Mouse (Mus musculus) left cerebral cortex, postnatal 10 days (tissue): ENCODE data around the gene Sebox. TPM values are rescaled to one million over a fixed set of nuclear protein-coding genes. Genes with fewer than 3 reads are reported as not detected.

Source experiments
- DNase-seq, 2 experiments: peaks; one replicate each; pipeline ENCODE4 v3.0.0; 2021 to 2022; ENCODE audit warnings: low spot score in 2 of 2, mixed read lengths in 1 of 2; ENCODE audit errors: extremely low spot score in 1 of 2
- intact Hi-C: fragments of 180-260 bp; cut with DNase I; formaldehyde crosslinking; loops from one replicate; pipeline ENCODE4 v1.15.1; 2025
- total RNA-seq, 2 experiments: library from RNA; stranded (reverse); gene quantifications; 2 replicates each; pipeline ENCODE4 v1.2.3; 2021

The Sebox gene
- total RNA-seq, 2 experiments from 2014 or later = 0.61 to 1.1 TPM

DNA sequence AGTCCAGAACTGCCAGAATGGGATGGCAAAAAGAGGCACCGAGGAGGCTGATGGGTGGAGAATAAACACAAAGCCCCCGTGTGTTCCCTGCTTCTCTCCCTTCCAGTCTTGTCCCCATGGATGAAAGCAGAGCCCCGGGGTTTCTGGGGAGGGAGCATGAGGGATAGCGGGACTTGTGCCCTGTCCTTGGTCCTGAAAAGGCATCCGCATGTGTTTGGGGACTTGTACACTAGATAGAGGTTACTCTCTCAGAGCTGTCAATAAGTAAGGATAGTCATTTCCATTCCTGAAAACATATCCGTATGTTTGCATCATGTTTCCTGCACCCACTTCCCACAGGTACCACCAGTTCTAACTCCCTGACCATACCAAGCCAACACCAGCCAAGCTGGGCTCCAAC lies 7.3 kb upstream of the Sebox start:
- intact Hi-C loops = no loop called here
- DNase-seq = no peak

DNA sequence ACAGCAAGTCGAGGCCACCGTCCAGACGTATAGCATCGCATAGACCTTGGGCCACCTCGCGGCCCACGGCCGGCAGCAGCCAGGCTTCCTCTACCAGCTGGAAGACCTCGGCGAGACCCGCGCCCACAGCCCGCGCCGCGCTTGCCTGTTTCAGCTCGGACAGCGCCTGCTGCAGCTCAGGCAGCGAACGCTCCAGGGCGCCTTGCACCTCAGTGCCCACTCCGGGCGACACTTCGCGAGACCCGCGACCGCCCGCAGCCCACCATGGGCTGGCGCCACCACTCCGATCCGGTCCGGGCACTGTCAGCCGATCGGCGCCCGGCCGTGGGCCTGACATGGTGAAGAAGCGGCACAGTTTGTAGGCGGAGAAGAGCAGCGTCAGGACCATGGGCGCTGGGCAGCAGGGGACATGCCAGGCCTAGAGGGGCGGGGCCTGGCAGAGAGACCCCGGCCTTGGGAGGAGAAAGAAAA lies 6.1 kb upstream of the Sebox start:
- peak; percentile 28 to 67 for DNase-seq
- intact Hi-C loops = no loop called here

DNA sequence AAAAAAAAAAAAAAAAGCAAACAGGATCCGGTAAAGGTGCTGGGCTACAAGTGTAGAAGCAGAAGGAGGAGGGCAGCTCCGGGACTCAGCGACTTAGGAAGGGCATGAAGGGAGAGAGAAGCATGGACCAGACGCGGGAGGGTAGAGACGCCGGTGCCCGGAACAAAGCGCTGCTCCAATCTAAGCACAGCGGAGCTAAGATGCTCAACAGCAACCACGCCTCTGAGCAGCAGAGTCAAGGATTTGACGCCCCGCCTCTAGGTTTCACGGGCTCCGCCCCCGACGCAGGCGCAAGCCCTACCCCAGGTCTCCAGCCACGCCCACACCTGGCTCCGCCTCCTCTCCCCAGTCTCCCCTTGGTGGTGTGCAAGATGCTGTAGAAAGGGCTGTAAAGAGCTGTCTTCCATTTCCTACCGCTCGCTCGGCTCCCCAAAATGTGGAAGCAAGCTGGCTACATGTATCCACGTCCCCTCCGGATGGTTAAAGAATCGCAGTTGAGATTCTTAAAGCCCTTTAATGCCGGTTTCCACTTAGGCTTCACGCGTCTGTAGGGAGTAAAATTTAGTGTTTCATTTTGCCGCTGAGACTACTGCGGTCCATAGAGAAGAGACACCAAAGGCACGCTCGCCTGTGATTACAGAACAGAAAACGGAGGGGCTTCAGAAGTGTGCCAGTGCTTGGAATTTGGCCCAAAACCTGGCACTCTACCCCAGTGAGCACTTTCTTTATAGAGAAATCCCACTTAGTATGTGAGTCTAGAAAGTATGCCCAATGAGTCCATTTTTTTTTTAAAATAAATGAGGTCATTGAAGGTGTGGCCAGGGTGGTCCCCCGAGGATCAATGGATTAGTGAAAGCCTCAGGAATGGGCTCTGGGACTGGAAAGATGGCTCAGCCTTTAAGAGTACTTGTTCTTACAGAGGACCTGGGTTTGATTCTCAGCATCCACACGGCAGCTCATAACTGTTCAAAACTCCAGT lies 5.4 kb upstream of the Sebox start, which contains the start of gene Sarm1:
Gene Sarm1, minus strand, starts transcription at position 211 of the 979 bp plus-strand sequence.
- peak; percentile 94 to 97 for DNase-seq
- intact Hi-C loops = no loop called here

DNA sequence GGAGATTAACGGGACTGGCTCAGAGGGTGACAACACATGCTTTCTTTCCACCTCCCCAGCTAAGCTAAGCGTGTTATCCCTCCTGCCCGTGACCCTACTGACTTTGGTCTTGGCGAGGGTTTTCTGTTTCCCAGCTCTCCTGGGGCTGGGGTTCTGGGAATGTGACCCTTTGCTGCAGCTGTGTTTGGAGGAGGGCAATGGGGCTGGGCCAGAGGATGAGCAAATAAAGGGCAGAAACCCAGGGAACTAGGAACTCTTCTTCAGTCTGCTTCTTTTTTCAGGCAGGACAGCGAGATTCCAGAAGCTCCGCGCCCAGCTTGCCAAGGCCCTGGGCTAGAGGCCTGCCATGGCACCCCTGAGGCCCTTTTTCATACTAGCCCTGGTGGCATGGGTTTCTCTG lies 4.2 kb upstream of the Sebox start, which contains the start of gene Vtn:
Gene Vtn, plus strand, starts transcription at position 88 of the 400 bp plus-strand sequence.
- intact Hi-C loops = no loop called here
- peak in 1 of 2 experiments; percentile 80 for DNase-seq

DNA sequence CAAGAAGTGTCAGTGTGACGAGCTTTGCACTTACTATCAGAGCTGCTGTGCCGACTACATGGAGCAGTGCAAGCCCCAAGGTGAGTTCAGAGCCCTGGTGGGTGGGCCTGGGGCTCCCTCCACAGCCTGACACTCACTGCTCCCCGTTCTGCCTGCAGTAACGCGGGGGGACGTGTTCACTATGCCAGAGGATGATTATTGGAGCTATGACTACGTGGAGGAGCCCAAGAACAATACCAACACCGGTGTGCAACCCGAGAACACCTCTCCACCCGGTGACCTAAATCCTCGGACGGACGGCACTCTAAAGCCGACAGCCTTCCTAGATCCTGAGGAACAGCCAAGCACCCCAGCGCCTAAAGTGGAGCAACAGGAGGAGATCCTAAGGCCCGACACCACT lies 3.7 kb upstream of the Sebox start:
- intact Hi-C loops = no loop called here
- DNase-seq = no peak

DNA sequence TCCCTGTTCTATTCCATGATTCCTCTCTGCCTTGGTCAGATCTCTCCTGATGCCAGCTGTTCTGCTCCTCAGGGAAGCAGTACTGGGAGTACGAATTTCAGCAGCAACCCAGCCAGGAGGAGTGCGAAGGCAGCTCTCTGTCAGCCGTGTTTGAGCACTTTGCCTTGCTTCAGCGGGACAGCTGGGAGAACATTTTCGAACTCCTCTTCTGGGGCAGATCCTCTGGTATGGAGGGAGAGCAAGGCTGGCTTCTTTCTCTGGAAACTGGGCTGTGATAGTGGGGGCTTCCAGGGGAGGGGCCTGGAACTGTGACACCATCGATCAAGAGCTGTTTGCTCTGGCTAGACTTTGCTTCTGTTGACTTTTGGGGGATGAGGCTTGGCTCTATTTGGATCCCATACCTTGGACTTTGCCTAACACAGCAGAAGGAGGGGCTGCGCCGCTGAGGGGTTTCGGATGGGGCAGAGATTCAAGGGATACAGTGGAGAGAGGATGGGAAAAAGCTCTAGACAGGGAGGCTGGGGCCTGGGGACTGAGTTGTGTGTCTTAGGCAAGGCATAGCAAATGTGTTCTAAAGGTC lies 2.5 kb upstream of the Sebox start:
- intact Hi-C loops = no loop called here
- no peak for DNase-seq

DNA sequence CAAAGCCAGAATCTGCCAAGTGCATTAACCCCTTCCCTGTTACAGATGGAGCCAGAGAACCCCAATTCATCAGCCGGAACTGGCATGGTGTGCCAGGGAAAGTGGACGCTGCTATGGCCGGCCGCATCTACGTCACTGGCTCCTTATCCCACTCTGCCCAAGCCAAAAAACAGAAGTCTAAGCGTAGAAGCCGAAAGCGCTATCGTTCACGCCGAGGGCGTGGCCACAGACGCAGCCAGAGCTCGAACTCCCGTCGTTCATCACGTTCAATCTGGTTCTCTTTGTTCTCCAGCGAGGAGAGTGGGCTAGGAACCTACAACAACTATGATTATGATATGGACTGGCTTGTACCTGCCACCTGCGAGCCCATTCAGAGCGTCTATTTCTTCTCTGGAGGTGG lies 1.7 kb upstream of the Sebox start:
- DNase-seq = no peak
- intact Hi-C loops = no loop called here

DNA sequence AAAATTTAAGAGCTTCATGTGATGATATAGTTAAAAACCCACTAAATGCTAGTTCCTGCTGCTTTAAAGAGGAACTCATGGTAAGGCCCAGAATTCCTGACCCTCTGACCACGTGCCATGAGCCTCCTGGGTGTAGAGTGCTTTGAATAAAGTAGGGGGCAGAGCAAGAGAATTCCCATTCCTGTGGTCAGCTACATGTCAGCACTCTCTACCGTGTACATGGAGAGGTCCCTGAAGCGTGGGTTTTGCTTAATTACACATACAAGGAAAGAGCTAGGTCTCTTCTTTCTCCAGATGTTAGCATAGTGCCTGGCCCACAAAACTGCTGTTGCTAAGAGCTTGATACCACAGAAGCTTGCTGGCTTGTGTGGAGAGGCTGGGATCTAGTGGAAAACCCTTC lies 2.2 kb downstream of the Sebox start:
- DNase-seq = no peak
- intact Hi-C loops = no loop called here

DNA sequence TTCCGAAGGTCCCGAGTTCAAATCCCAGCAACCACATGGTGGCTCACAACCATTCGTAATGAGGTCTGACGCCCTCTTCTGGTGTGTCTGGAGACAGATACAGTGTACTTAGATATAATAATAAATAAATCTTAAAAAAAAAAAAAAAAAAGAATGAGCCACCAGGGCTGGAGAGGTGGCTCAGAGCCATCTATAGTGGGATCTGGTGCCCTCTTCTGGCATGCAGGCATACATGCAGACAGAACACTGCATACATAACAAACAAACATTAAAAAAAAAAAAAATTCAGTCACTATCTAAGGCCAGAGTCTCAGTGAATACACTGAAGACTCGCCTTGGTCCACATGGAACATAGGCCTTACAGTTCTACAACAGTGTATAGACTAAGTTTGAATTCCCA lies 5.9 kb downstream of the Sebox start:
- no peak for DNase-seq
- intact Hi-C loops = no loop called here

DNA sequence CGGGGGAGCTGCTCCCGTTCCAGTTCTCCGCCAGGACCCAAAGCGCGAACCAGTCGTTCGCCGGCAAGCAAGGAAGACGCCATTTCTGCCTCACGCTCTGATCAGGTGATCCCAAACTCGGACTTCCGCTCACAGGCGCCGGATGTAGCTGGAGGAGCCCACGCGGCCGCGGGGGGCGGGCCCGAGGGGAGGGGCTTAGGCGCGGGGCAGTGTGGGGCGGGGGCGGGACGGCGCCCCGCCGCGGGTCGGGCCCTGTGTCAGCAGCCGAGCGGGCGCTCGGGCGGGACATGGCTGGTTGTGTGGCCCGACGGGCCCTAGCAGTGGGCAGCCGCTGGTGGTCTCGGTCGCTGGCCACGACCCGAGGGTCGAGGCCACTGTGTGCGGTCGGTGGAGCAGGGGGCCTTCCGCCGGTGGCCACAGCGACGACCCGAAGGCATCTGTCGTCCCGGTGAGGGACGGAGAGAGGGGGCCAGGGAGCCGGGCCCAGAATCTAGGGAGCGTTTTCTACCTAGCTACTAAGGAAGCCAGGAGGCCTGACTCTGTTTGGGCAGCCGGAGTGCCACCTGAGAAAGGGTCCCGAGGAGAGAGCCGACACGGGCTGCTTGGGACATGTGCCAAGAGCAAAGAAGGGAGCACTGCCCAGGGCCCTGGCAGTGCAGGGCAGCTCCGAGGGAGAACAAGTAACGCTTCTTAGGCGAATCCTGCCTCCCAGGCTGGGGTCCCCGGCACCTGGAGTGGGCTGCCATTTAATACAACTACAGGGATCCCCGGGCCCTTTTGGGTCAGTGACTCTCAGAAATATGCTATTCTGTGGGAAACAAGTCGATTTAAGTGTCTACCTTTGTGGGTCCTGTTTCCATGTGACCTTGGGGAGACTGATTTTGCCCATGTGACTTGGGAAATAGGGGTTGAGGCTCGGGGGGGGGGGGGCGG lies 9.0 kb downstream of the Sebox start, which contains the start of the genes Tmem199 and Poldip2:
Gene Tmem199, minus strand, starts transcription at position 148 of the 933 bp plus-strand sequence.
Gene Poldip2, plus strand, starts transcription at position 169 of the 933 bp plus-strand sequence.
- intact Hi-C loops = no loop called here
- peak; percentile 85 to 95 for DNase-seq

DNA sequence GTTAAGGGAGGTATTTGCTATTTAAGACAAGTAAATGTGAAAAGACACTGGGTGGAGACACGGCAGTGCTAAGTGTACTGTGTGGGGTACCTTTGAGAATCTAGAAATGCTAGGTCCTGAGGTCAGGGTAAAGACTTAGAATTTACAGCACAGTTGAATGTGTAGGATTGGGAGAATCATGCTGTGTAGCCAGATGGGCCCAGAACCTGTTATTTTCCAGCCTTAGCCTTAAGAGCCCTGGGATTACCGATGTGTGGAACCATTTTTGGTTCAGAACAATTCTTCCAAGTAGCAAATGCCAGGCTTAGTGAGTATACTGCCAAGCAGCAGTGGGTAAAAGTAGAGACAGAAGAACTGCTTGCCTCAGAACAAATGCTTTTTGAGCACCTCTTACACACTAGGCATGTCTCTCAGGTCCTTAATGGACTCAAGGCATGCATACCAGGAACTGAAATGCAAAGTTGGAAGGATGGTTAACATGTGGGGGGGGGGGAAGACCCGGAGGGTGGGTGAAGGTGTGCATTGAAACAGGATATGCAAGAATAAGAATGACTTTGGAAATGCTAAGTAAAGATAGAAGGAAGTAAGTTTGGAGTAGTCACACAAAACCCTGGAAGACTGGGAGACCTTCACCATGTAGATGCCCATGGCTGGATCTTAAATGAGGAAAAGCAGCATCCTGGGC lies 10.0 kb downstream of the Sebox start:
- DNase-seq = no peak
- intact Hi-C loops = no loop called here

DNA sequence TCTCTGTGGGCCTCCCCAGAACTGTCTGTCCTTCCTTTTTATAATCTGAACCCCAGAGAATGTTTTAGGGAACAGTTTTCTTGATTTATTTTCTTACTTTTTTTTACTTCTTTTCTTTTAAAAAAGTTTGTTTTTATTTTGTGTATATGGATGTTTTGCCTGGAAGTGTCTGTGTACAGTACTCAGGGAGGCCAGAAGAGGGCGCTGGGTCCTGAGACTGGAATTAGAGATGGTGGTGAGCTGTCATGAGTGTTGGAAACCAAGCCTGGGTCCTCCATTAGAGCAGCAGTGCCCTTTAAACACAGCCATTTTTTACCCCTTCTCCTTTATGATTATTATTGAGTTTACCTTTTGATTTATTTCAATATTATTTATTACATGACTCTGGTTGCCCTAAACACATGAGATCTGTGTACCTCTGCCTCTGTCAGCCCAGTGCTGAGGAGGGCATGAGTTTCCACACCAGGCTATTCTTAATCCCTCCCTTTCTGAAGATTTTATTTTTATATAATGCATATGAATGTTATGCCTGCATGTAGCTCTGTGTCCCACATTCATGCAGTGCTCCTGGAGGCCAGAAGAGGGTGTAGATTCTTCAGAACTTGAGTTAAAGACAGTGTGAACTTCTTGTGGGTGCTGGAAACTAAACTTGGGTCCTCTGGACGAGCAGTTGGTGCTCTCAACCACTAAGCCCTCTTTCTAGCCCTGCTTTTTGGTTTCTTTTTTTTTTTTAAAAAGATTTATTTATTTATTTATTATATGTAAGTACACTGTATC lies 12.5 kb downstream of the Sebox start:
- DNase-seq = no peak
- intact Hi-C loops = no loop called here

DNA sequence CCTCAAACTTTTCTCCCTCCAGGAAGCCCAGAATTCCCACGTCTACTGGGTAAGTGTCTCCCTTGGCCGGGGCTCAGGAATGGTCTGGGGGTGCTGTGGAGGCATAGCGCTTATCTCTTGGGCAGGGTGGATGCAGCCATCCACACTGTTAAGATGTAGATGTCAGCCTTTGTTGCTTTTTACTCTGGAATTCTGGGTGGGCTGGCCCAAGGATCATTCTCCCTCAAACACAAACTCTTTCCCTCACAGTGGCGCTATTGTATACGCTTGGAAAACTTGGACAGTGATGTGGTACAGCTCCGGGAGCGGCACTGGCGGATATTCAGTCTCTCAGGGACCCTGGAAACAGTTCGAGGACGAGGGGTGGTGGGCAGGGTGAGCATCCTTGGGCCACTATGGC lies 15.7 kb downstream of the Sebox start:
- DNase-seq = no peak
- intact Hi-C loops = no loop called here

DNA sequence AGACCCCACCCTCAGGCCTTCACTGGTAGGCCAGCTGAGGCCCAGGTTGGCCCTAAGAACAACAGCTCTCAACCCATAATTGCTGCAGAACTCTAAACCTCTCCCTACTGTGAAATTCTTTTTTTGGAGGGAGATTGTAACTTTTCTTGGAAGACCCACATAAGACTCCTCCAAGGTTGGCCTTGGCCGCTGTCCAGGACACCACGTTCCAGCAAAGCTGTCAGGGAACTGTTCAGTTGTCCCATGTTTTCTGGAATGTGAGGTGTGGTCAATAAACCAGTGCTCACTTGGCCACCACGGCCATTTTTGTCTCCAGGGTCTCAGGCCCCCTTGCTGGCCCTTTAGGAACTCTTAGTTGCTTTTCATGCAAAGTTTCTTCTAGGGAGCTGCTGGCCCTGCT lies 18.6 kb downstream of the Sebox start:
- DNase-seq = no peak
- intact Hi-C loops = no loop called here

DNA sequence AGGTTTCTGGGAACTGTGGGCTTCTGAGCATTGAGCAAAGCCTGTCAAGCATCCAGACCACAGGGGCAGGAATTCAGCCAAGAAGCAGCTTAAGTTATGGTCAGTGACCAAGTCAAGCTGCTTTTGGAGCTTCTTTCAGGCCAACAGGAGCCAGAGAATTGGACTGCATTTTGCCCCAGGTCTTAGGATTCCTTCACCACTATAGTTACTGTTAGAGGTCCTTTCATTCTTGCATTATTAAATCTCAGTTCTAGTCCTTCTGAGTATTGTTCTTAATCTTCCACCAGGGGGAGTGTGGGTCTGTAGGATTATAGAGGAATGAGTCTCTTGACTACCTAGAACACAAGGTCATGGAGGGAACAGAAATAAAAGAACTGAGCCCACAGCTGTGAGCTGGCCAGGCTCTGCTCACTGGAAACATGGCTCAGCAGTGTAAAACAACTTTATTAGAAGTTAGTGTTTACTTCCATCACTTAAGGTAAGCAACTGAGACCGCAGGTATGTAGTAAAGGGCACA lies 19.3 kb downstream of the Sebox start:
- no peak for DNase-seq

DNA sequence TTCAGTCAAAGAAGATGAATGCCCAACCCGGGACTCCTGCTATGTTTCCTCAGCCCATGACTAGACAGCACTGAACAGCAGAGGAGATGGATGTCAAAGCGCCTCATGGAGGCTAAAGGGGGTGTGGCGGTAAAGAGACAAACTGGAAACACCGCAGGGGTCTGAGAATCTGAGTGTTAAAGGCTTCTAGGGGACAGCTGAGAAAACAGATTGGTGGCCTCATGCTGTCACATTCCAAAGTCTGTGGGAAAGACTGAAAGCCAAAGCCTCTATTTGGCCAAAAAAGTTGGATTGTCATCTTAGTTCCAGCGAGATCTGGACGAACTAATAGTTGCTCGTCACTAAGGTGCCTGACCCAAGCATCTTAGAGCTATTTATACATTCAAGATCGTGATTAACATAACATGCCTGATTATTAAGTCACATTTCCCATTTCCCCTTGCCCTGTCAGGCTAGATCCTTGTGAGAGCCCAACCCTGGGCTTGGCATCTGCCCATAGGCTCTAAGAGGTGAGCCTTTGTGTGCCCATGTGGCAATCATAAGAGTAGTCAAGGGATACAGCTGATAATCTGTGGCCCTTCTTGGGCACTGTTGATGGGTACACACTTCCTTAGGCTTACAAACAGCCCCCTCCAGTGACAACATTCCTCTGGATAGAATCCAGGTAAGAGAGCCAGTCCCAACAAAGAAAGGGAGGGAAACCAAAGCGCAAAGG lies 20.2 kb downstream of the Sebox start:
- DNase-seq = peak in 1 of 2 experiments; percentile 67
- intact Hi-C loops = no loop called here

More for the DNA sequence above, 19.3 kb downstream of the Sebox start:
- intact Hi-C loops = no loop called here

DNA sequence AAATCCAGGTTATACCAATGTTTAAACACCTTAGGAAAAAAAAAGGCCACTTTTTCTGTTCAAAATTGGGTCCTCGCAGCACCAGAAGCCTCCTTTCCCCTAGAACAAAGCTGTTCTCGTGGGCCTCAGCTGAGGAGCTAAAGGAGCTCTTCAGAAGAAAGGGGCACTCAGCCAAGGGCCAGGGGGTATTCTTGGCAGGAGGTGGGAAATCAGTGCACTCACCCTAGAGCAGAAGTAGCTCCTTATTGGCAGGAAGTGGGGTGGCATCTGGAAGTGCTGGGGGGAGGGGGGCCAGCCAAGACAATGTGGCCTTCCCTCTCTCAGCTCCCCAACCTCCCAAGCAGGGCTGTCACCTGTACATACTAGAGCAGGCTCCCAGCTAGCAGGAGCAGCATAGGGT lies 21.6 kb downstream of the Sebox start:
- peak in 1 of 2 experiments; percentile 59 for DNase-seq
- intact Hi-C loops = no loop called here
